In genomic region chr19:4309776-4310185, GRCm38 (mm10) we compare ENCODE assay signal across 7 mouse cellular contexts. TPM values are rescaled to one million over a fixed set of nuclear protein-coding genes. Genes with fewer than 3 reads are reported as not detected.
DNase-seq lines count a peak whose midpoint lies in the region; ATAC-seq and TF ChIP-seq lines count a peak whose summit lies in the region.

No protein-coding gene starts in this region.

- TF ChIP-seq EP300 in liver, postnatal 0 days (IDR thresholded peaks at IDR 0.05; ENCODE audit: low read depth), result no peak
- no peak for TF ChIP-seq EP300 in stomach, postnatal 0 days (optimal IDR thresholded peaks at IDR 0.05)

- ATAC-seq in embryonic facial prominence, embryonic 11.5 days (replicated peaks; ENCODE audit: insufficient number of reproducible peaks, low FRiP score, low TSS enrichment, low read depth), result no peak
- no peak for ATAC-seq in hindbrain, embryonic 14.5 days (ENCODE audit: low FRiP score)
- ATAC-seq in liver, postnatal 0 days, result no peak
- peak; percentile 25; the same call in 1 of the 2 replicates for ATAC-seq in stomach, postnatal 0 days (ENCODE audit: low FRiP score, low TSS enrichment)

- no peak overlapping the region for H3K4me3 ChIP-seq in embryonic facial prominence, embryonic 11.5 days (ENCODE audit: low read depth, low read length)
- no peak overlapping the region for H3K4me3 ChIP-seq in hindbrain, embryonic 14.5 days (replicated peaks; ENCODE audit: low read length)
- no peak overlapping the region for H3K4me3 ChIP-seq in liver, postnatal 0 days (ENCODE audit: low read depth, low read length)
- H3K4me3 ChIP-seq in stomach, postnatal 0 days (ENCODE audit: low read depth, low read length), result no peak overlapping the region

- no peak overlapping the region; the same call in 1 of the 2 replicates for H3K9ac ChIP-seq in embryonic facial prominence, embryonic 11.5 days (replicated peaks; ENCODE audit: low read length)
- H3K9ac ChIP-seq in hindbrain, embryonic 14.5 days, result no peak overlapping the region
- H3K9ac ChIP-seq in liver, postnatal 0 days (replicated peaks), result no peak overlapping the region
- H3K9ac ChIP-seq in stomach, postnatal 0 days (ENCODE audit: low read length), result no peak overlapping the region

- TF ChIP-seq CTCF in liver, postnatal 0 days (IDR thresholded peaks at IDR 0.05; ENCODE audit: low read depth), result peak; percentile 90
- TF ChIP-seq CTCF in stomach, postnatal 0 days (IDR thresholded peaks at IDR 0.05; ENCODE audit: low read depth), result peak; percentile 88

- no peaks in the 10 kb centered on the region for H3K27me3 ChIP-seq in embryonic facial prominence, embryonic 11.5 days (ENCODE audit: control insufficient read depth, insufficient read depth, low read length)
- no peaks in the 10 kb centered on the region for H3K27me3 ChIP-seq in hindbrain, embryonic 14.5 days (ENCODE audit: control insufficient read depth, insufficient read depth, low read length)
- H3K27me3 ChIP-seq in liver, postnatal 0 days (ENCODE audit: insufficient read depth, low read length), result no peaks in the 10 kb centered on the region
- no peaks in the 10 kb centered on the region for H3K27me3 ChIP-seq in stomach, postnatal 0 days (ENCODE audit: control insufficient read depth, insufficient read depth, low read length)

- no peaks in the 10 kb centered on the region for H3K4me1 ChIP-seq in embryonic facial prominence, embryonic 11.5 days (ENCODE audit: control insufficient read depth, insufficient read depth, low read length)
- peaks cover 12% of the 10 kb centered on the region for H3K4me1 ChIP-seq in hindbrain, embryonic 14.5 days (replicated peaks; ENCODE audit: control insufficient read depth, insufficient read depth, low read length)
- peaks cover 7% of the 10 kb centered on the region for H3K4me1 ChIP-seq in liver, postnatal 0 days (ENCODE audit: insufficient read depth)
- H3K4me1 ChIP-seq in stomach, postnatal 0 days (replicated peaks; ENCODE audit: control insufficient read depth, insufficient read depth), result no peaks in the 10 kb centered on the region

- H3K4me2 ChIP-seq in embryonic facial prominence, embryonic 11.5 days (ENCODE audit: low read depth, low read length), result no peak overlapping the region
- H3K4me2 ChIP-seq in hindbrain, embryonic 14.5 days (replicated peaks), result no peak overlapping the region
- no peak overlapping the region for H3K4me2 ChIP-seq in liver, postnatal 0 days (ENCODE audit: low read depth, low read length)
- H3K4me2 ChIP-seq in stomach, postnatal 0 days (replicated peaks; ENCODE audit: low read depth), result no peak overlapping the region

- H3K36me3 ChIP-seq in embryonic facial prominence, embryonic 11.5 days (replicated peaks; ENCODE audit: control insufficient read depth, insufficient read depth, low read depth, low read length), result no peaks in the 10 kb centered on the region
- peaks cover 12% of the 10 kb centered on the region for H3K36me3 ChIP-seq in hindbrain, embryonic 14.5 days (replicated peaks; ENCODE audit: control insufficient read depth, insufficient read depth)
- no peaks in the 10 kb centered on the region for H3K36me3 ChIP-seq in liver, postnatal 0 days (replicated peaks; ENCODE audit: insufficient read depth, low read length)
- H3K36me3 ChIP-seq in stomach, postnatal 0 days (ENCODE audit: control insufficient read depth, insufficient read depth, low read length), result no peaks in the 10 kb centered on the region

- DNase-seq in urinary bladder, postnatal 14 days (ENCODE audit: low spot score), result peak; percentile 57
- no peak for DNase-seq in urinary bladder, adult 2 months (ENCODE audit: low spot score)
- DNase-seq in adrenal gland, postnatal 25 days, result peak; percentile 46
- DNase-seq in embryonic facial prominence, embryonic 11.5 days (ENCODE audit: low spot score), result peak; percentile 81
- peak; percentile 81 for DNase-seq in hindbrain, embryonic 14.5 days (ENCODE audit: low spot score)
- DNase-seq in liver, postnatal 0 days, result peak; percentile 67
- peak; percentile 60 for DNase-seq in stomach, postnatal 0 days (ENCODE audit: low spot score)

- H3K9me3 ChIP-seq in embryonic facial prominence, embryonic 11.5 days (replicated peaks; ENCODE audit: control insufficient read depth, low read length), result no peaks in the 10 kb centered on the region
- no peaks in the 10 kb centered on the region for H3K9me3 ChIP-seq in hindbrain, embryonic 14.5 days (ENCODE audit: control insufficient read depth, low read length)
- no peaks in the 10 kb centered on the region for H3K9me3 ChIP-seq in liver, postnatal 0 days (ENCODE audit: low read length)
- no peaks in the 10 kb centered on the region for H3K9me3 ChIP-seq in stomach, postnatal 0 days (ENCODE audit: control insufficient read depth, low read length)

- H3K27ac ChIP-seq in embryonic facial prominence, embryonic 11.5 days (replicated peaks; ENCODE audit: low read depth, low read length), result no peak overlapping the region
- no peak overlapping the region for H3K27ac ChIP-seq in hindbrain, embryonic 14.5 days
- H3K27ac ChIP-seq in liver, postnatal 0 days (ENCODE audit: low read depth), result no peak overlapping the region
- no peak overlapping the region for H3K27ac ChIP-seq in stomach, postnatal 0 days (replicated peaks)

RNA-seq across cellular contexts. Expression of gene Grk2, which starts 3.8 kb away (rescaled TPM):
- 69.4 and 74.6 TPM in 2 replicates for polyA plus RNA-seq in urinary bladder, adult 2 months (2012; rRNA removed)
- 45.8 and 59.4 TPM in 2 replicates for total RNA-seq in adrenal gland, postnatal 25 days (2021)
- 13.5 and 18.9 TPM in 2 replicates for polyA plus RNA-seq in embryonic facial prominence, embryonic 11.5 days (2014; fragmentation: Nextera tagmentation; extraction: Ambion mirVana)
- 29.2 and 30.4 TPM in 2 replicates for polyA plus RNA-seq in hindbrain, embryonic 14.5 days (2014; fragmentation: Nextera tagmentation; extraction: Ambion mirVana)
- polyA plus RNA-seq in liver, postnatal 0 days (2015; fragmentation: Nextera tagmentation; extraction: Ambion mirVana), result 11.9 and 14.8 TPM in 2 replicates
- polyA plus RNA-seq in stomach, postnatal 0 days (2015; fragmentation: Nextera tagmentation; extraction: Ambion mirVana), result 19.3 and 25.5 TPM in 2 replicates

RNA-seq across cellular contexts. Expression of gene Ankrd13d, which starts 26.8 kb away (rescaled TPM):
- 13.6 and 18.6 TPM in 2 replicates for polyA plus RNA-seq in urinary bladder, adult 2 months (2012; rRNA removed)
- total RNA-seq in adrenal gland, postnatal 25 days (2021), result 4.3 and 4.9 TPM in 2 replicates
- 5.6 and 6.4 TPM in 2 replicates for polyA plus RNA-seq in embryonic facial prominence, embryonic 11.5 days (2014; fragmentation: Nextera tagmentation; extraction: Ambion mirVana)
- 50.7 and 56.6 TPM in 2 replicates for polyA plus RNA-seq in hindbrain, embryonic 14.5 days (2014; fragmentation: Nextera tagmentation; extraction: Ambion mirVana)
- polyA plus RNA-seq in liver, postnatal 0 days (2015; fragmentation: Nextera tagmentation; extraction: Ambion mirVana), result 0.54 and 0.92 TPM in 2 replicates
- 5.0 and 5.2 TPM in 2 replicates for polyA plus RNA-seq in stomach, postnatal 0 days (2015; fragmentation: Nextera tagmentation; extraction: Ambion mirVana)

RNA-seq across cellular contexts. Expression of gene Ssh3, which starts 40.8 kb away (rescaled TPM):
- 83.3 and 90.8 TPM in 2 replicates for polyA plus RNA-seq in urinary bladder, adult 2 months (2012; rRNA removed)
- total RNA-seq in adrenal gland, postnatal 25 days (2021), result 35.6 and 52.3 TPM in 2 replicates
- polyA plus RNA-seq in embryonic facial prominence, embryonic 11.5 days (2014; fragmentation: Nextera tagmentation; extraction: Ambion mirVana), result 2.7 and 4.8 TPM in 2 replicates
- 12.9 and 13.4 TPM in 2 replicates for polyA plus RNA-seq in hindbrain, embryonic 14.5 days (2014; fragmentation: Nextera tagmentation; extraction: Ambion mirVana)
- polyA plus RNA-seq in liver, postnatal 0 days (2015; fragmentation: Nextera tagmentation; extraction: Ambion mirVana), result 3.3 and 3.4 TPM in 2 replicates
- 36.9 and 41.0 TPM in 2 replicates for polyA plus RNA-seq in stomach, postnatal 0 days (2015; fragmentation: Nextera tagmentation; extraction: Ambion mirVana)
